ENCODE assay signal across 22 mouse cellular contexts in the genomic region with DNA sequence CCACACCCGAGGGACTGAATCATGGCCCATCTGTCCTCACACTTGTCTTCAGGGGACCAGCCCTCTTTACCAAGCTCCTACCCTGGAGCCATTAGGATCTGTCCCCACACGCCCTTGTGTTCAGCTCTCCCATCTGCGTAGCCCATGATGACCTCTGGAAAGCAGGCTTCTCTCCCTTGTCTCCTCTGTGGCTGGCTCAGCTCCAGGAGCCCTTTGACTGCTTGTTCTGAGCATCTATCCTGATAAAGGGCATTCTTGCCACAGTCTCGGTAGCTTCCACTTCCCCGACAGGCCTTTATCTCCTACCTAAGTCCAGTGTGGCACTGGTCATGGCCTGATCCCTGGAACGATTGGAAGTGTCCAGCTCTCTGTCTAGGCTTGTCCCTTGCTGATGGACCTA. TPM values are rescaled to one million over a fixed set of nuclear protein-coding genes. Genes with fewer than 3 reads are reported as not detected.
"Had no signal": no experiment of that assay in that cellular context is flagged by ENCODE, and none has a peak within 500 bp of the region (broad histone marks: within the 10 kb centered on the region; RNA-seq: fewer than 3 reads in every experiment).

No protein-coding gene starts in this region.

- ATAC-seq: inflammation-experienced regulatory T-cells, adult 6 months; intestine, embryonic 16.5 days; liver, postnatal 0 days; lung, postnatal 0 days; midbrain, embryonic 15.5 days had no signal

- H3K4me2 ChIP-seq: lung, embryonic 14.5 days; midbrain, embryonic 12.5 days; midbrain, embryonic 15.5 days; neural tube, embryonic 13.5 days; stomach, embryonic 15.5 days had no signal

- DNase-seq: layer of hippocampus, postnatal 36 days; liver, postnatal 0 days; lung, embryonic 14.5 days; retina, postnatal 1 day; right cerebral cortex, postnatal 25 days; spleen, adult 18-20 months; thymus, postnatal 36 days had no signal

- H3K4me1 ChIP-seq: midbrain, embryonic 12.5 days; midbrain, embryonic 15.5 days; neural tube, embryonic 13.5 days; stomach, embryonic 15.5 days had no signal

- H3K27me3 ChIP-seq: midbrain, embryonic 12.5 days; midbrain, embryonic 15.5 days; neural tube, embryonic 13.5 days; stomach, embryonic 15.5 days had no signal

- H3K9me3 ChIP-seq: midbrain, embryonic 12.5 days; midbrain, embryonic 15.5 days; neural tube, embryonic 13.5 days; stomach, embryonic 15.5 days had no signal

- H3K4me3 ChIP-seq: layer of hippocampus, adult 2 months; left cerebral cortex, adult 2 months; midbrain, embryonic 12.5 days; midbrain, embryonic 15.5 days; myocyte; neural tube, embryonic 13.5 days; stomach, embryonic 15.5 days had no signal

- H3K9ac ChIP-seq: liver, embryonic 14.5 days; liver, postnatal 0 days; lung, embryonic 14.5 days; midbrain, embryonic 12.5 days; midbrain, embryonic 15.5 days; neural tube, embryonic 13.5 days; stomach, embryonic 15.5 days had no signal

- H3K36me3 ChIP-seq: midbrain, embryonic 15.5 days had no signal

- H3K27ac ChIP-seq: layer of hippocampus, adult 2 months; left cerebral cortex, adult 2 months; liver, embryonic 14.5 days; macrophage; midbrain, embryonic 12.5 days; midbrain, embryonic 15.5 days; neural tube, embryonic 13.5 days; stomach, embryonic 15.5 days had no signal

RNA-seq across cellular contexts. Expression of a gene that starts 10.0 kb away (rescaled TPM):
- total RNA-seq: megakaryocyte, adult 5-6 weeks; neutrophil, adult 5-6 weeks had no signal
- polyA plus RNA-seq: inflammation-experienced regulatory T-cells, adult 6 months; macrophage had no signal

RNA-seq across cellular contexts. Expression of a gene that starts 11.6 kb away (rescaled TPM):
- total RNA-seq: megakaryocyte, adult 5-6 weeks; monocyte, adult 5-6 weeks; neutrophil, adult 5-6 weeks had no signal
- polyA plus RNA-seq: inflammation-experienced regulatory T-cells, adult 6 months; macrophage had no signal
